Mouse (Mus musculus): Measurements from ENCODE around the gene Zfp870.
"Not testable (repeated sequence)": the region's sequence is repeated elsewhere in the genome, so short reads cannot be mapped to it uniquely, and the experiment has no call there.

Zfp870 gene

GRCm38 (mm10) chr17:32872696-32873095, 18.7 kb downstream of the Zfp870 start:
- DNase-seq (ENCODE audit: inconsistent age in 2 of 2, low spot score in 1 of 2): peak; percentile 30 to 70

GRCm38 (mm10) chr17:32872091-32872490, 19.4 kb downstream of the Zfp870 start:
- DNase-seq (ENCODE audit: inconsistent age in 2 of 2, low spot score in 1 of 2): no peak

- DNase-seq (ENCODE audit: inconsistent age in 2 of 2, low spot score in 1 of 2): no peak
Measured at GRCm38 (mm10) chr17:32871483-32871882, 20.0 kb downstream of the Zfp870 start.

GRCm38 (mm10) chr17:32867266-32867665, 24.2 kb downstream of the Zfp870 start:
- DNase-seq (ENCODE audit: inconsistent age in 2 of 2, low spot score in 1 of 2): not testable (repeated sequence)

- not testable (repeated sequence) for DNase-seq (ENCODE audit: inconsistent age in 2 of 2, low spot score in 1 of 2)
Measured at GRCm38 (mm10) chr17:32856713-32857112, 34.7 kb downstream of the Zfp870 start.

GRCm38 (mm10) chr17:32851581-32851980, 39.9 kb downstream of the Zfp870 start:
- no peak for DNase-seq (ENCODE audit: inconsistent age in 2 of 2, low spot score in 1 of 2)

GRCm38 (mm10) chr17:32841388-32841787, 50.1 kb downstream of the Zfp870 start:
- no peak for DNase-seq (ENCODE audit: inconsistent age in 2 of 2, low spot score in 1 of 2)

GRCm38 (mm10) chr17:32839083-32839802, 52.2 kb downstream of the Zfp870 start:
- DNase-seq (ENCODE audit: inconsistent age in 2 of 2, low spot score in 1 of 2): peak; percentile 36 to 63

GRCm38 (mm10) chr17:32830418-32830782, 61.0 kb downstream of the Zfp870 start:
- no peak for DNase-seq (ENCODE audit: inconsistent age in 2 of 2, low spot score in 1 of 2)

- DNase-seq (ENCODE audit: inconsistent age in 2 of 2, low spot score in 1 of 2): peak; percentile 81 to 94
Measured at GRCm38 (mm10) chr17:32829540-32830417, 61.7 kb downstream of the Zfp870 start, which contains the start of gene Zfp799. TSS of gene Zfp799 (minus strand) at chr17:32830261.
